Mouse (Mus musculus) heart, embryonic 10.5 days (tissue): ENCODE measurements around the gene Atp5mpl. TPM values are rescaled to one million over a fixed set of nuclear protein-coding genes. Genes with fewer than 3 reads are reported as not detected.
"Not testable (repeated sequence)": the region's sequence is repeated elsewhere in the genome, so short reads cannot be mapped to it uniquely, and the experiment has no call there.

Source experiments
- DNase-seq: peaks from one replicate; pipeline ENCODE4 v3.0.0-alpha.2; 2017; ENCODE audit warnings: low spot score
- H3K27ac ChIP-seq: fragments of 300-500 bp; sonication (generic); 2 replicates; pipeline ENCODE4 v1.5.1; 2016; ENCODE audit warnings: mild to moderate bottlenecking
- H3K27me3 ChIP-seq: fragments of 300-500 bp; sonication (generic); 2 replicates; pipeline ENCODE4 v1.6.1; 2016; ENCODE audit warnings: mild to moderate bottlenecking; ENCODE audit not compliant: poor library complexity, insufficient read depth, severe bottlenecking
- H3K36me3 ChIP-seq: fragments of 300-500 bp; sonication (generic); 2 replicates; pipeline ENCODE4 v1.6.1; 2016; ENCODE audit warnings: mild to moderate bottlenecking, moderate library complexity
- H3K4me1 ChIP-seq: fragments of 300-500 bp; sonication (generic); 2 replicates; pipeline ENCODE4 v1.6.1; 2016; ENCODE audit warnings: mild to moderate bottlenecking
- H3K4me3 ChIP-seq: fragments of 300-500 bp; sonication (generic); 2 replicates; pipeline ENCODE4 v1.5.1; 2016; ENCODE audit warnings: mild to moderate bottlenecking, moderate library complexity
- H3K9me3 ChIP-seq: fragments of 300-500 bp; sonication (generic); 2 replicates; pipeline ENCODE4 v1.6.1; 2016; ENCODE audit warnings: mild to moderate bottlenecking, moderate library complexity
- WGBS: fragments of 180-500 bp; shearing (Covaris S2); methylation state at CpG from one replicate; pipeline ENCODE4 v1.1.7; 2016; 5-methylcytosine and 5-hydroxymethylcytosine counted together
- polyA plus RNA-seq: library from polyadenylated mRNA; unstranded; fragments of >200 nt; fragmentation: Nextera tagmentation; extraction: Ambion mirVana; gene quantifications from 2 replicates; pipeline ENCODE4 v1.2.1, GENCODE M21; 2016

The Atp5mpl gene
- polyA plus RNA-seq, 1 experiment from 2014 or later = 847 TPM

DNA sequence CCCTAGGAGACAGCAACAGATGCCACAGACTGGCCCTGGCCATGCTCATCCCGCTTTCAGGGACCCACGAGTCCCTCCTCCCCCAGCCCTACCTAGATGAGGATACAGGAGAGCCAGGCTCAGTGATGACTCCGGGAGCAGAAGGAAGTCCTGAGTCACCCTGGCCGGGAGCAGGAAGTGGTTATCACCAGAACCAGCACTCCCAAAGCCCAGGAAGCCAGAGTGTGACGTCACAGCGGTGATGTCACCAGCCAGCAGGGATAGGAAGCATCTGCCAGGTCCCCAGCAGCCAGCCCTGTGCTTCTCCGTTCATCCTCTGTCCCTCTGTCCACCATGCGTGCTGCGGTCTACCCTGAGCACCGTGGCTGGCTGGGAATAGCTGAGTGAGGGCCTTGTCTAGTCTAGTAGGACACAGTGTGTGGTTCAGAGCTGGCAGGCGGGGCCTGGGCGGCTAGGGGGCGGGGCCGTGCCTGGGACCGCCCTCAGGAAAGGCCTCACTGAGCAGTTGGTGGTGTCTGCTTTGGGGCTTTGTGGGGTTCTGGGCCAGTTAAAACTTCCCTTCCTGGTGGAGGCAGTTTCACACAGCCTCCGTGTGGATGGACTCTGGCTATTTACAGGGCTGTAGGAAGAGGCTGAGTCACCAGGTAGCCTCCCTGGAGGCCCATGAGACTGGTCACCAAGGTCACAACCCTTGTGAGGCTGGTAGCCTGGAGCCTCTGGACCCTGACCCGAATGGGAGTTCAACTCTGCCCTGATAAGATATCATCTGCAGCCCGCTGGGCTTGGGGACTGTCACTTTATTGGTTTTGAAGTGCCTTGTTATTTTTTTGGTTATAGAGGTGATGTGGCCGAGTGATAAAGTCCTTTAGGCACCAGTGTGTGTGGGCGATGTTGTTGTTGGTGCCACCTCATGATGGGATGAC lies 22.5 kb downstream of the Atp5mpl start:
- not testable (repeated sequence) for H3K9me3 ChIP-seq, H3K36me3 ChIP-seq, H3K27me3 ChIP-seq, DNase-seq
- peak overlapping the region; percentile 37 for H3K4me3 ChIP-seq
- peaks cover 54% of the 10 kb centered on the region for H3K4me1 ChIP-seq
- WGBS = 38% methylated on average over 16 of the region's 20 CpGs
- H3K27ac ChIP-seq = peak overlapping the region; percentile 89

DNA sequence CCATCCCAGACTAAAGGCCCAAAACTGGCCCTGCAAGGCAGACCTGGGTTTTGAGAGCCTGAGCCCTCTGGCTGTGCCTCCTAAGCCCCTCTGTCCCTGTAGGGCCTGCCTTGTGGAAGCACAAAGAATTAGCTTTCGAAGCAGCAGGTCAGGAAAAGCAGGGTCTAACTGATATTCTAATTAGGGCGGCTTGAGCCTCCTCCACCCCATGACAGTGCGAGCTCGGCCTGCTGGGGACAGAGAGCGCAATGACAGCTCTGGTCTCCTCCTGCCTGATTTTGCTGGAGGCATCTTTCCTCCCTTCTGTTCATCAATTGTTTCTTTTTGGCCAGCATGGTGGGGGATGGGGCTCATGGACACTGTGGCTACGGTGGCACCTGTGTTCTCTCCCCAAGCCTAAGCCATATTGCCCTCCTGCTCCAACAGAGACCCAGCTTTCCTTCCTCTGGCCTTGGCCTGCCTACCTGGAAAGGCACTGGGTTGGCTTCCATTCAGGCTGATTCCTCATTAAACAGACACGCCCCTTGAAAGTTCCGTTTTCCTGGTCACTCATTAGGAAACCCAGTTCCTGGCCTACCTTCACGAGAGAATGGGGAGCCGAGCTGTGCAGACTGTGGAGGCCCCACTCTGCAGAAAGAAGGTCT lies 23.2 kb downstream of the Atp5mpl start:
- DNase-seq = no peak

DNA sequence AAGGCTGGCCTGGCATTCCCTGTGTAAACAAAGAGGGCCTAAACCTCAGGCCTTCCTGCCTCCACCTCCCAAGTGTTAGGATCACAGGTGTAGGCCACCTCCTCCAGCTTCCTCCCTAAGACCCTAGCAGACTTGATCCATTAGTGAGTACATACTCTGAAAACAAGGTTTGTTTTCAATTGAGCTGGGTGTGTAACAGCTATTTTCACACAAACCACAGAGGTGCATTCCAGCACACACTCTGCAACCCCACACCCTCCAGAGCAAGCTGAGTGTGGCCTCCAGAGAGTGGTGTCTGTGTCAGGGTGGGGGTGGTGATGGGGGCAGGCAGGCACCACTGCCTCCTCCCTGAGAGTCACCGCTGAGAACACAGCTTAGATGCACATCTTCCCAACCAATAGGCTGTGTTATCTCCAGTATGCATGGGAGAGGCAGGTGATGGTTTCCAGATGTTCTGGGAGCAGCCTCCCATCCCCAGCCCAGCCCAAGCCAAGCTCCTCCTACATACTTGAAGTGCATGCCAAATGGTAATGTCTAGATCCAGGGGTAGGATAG lies 28.1 kb downstream of the Atp5mpl start:
- WGBS = 11% methylated on average over 1 of the region's 1 CpGs
- no peaks in the 10 kb centered on the region for H3K9me3 ChIP-seq
- H3K4me3 ChIP-seq = no peak overlapping the region
- H3K4me1 ChIP-seq = peaks cover 61% of the 10 kb centered on the region
- no peaks in the 10 kb centered on the region for H3K36me3 ChIP-seq
- no peak for DNase-seq
- no peaks in the 10 kb centered on the region for H3K27me3 ChIP-seq
- H3K27ac ChIP-seq = peak overlapping the region; percentile 74

More for the DNA sequence above, 23.2 kb downstream of the Atp5mpl start:
- Histone ChIP-seq H3K27me3 (no peaks in the 10 kb centered on the region), H3K27ac (peak overlapping the region; percentile 84), H3K36me3 (no peaks in the 10 kb centered on the region), H3K4me1 (peaks cover 61% of the 10 kb centered on the region), H3K4me3 (peak overlapping the region; percentile 37), H3K9me3 (no peaks in the 10 kb centered on the region)
- 62% methylated on average over 10 of the region's 10 CpGs for WGBS

DNA sequence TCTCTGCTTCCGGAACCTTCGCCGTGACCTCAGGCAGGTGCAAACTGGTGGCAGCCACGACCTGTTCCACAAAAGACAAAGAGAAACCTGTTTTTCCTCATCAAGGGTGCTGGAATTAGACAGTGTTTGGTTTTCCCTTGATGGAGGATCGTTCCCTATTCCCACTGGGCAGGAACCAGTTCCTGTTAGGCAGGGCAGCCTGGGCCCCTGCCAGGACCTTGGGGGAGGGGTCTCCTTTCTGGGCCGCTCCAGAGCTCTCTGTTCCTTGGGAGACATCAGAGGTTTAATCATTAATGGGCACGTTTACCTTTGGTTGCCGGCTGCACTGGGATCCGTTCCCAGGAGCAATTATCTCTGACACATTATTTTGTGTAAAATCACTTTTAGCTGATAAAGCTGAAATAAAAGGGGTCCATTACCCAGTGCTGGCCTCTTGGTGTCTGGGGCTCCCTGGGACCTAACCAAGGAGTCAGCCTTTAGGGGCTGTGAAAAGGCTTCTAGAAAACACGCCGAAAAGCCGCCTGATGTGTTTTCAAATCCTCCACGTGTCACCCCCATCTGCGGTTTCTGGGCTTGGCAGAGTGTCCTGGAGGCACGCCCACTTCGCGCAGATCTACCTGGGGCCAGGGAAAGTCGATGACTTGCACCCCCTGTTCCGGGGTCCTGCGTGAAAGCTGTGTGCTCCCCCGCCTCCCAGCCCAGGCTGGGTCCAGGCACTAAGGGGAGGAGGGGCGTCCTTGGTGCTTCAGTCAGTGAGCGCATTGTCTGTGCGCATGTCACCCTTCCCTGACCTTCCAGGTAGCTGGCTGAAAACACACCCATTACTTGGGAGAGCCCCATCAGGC lies 29.8 kb downstream of the Atp5mpl start:
- Histone ChIP-seq H3K27ac (peak overlapping the region; percentile 74), H3K36me3 (no peaks in the 10 kb centered on the region), H3K4me3 (no peak overlapping the region), H3K4me1 (peaks cover 64% of the 10 kb centered on the region), H3K9me3 (no peaks in the 10 kb centered on the region), H3K27me3 (no peaks in the 10 kb centered on the region)
- no peak for DNase-seq
- 39% methylated on average over 24 of the region's 24 CpGs for WGBS

DNA sequence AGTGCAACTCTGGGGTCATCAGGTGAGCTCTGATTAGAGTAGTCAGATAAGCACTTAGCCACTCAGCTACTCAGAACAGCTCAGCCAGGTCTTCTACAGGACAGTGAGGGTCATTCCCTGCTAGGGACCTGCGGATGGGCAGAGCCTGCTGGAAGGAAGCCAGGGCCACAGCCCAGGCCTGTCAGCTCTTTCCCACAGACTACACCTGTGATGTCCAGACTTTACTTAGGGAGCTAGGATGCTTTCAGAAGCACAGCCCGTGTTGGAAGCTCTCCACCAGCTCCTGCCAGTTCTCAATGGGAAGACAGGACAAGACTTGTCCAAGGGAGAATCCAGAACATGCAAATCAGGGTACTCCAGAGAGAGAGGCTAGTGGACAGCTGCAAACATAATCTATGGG lies 32.8 kb downstream of the Atp5mpl start:
- Histone ChIP-seq H3K36me3 (no peaks in the 10 kb centered on the region), H3K4me3 (no peak overlapping the region), H3K27me3 (no peaks in the 10 kb centered on the region), H3K4me1 (peaks cover 60% of the 10 kb centered on the region), H3K9me3 (no peaks in the 10 kb centered on the region), H3K27ac (peak overlapping the region; percentile 73)
- no peak for DNase-seq
- 74% methylated on average over 2 of the region's 2 CpGs for WGBS

DNA sequence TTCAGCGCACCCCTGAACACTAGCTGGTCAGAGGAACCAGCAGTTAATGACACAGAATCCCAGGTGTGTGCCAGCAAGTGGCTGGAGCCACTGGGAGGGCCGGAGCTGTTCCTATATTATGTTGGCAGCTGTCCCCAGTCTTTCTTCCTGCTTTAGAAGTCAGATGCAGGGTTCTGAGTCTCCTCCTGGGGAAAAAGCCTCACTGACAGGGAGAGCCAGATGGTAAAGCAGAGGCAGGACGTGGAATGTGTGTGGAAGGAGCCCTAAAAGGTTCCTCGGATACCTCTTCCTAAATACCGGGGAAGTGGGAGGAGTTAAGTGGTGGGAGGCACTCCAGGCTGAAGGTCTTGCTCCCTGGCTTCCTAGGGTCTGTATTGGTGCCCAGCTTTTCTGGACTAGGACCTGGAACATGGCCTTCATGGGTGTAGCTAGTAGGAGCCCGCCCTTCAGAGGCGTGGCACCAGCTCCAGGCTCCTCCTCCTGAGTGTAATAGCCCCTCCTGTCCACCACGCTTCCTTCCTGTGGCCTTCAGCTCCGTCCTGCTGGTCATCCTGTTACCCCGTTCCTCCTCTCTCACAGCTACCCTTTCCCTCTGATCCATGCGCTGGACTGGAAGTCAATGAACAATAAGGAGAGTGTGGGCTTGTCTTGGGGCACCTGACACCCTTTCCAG lies 33.6 kb downstream of the Atp5mpl start:
- no peaks in the 10 kb centered on the region for H3K9me3 ChIP-seq
- no peaks in the 10 kb centered on the region for H3K36me3 ChIP-seq
- peak; percentile 87 for DNase-seq
- H3K27me3 ChIP-seq = no peaks in the 10 kb centered on the region
- H3K27ac ChIP-seq = peak overlapping the region; percentile 73
- 48% methylated on average over 11 of the region's 11 CpGs for WGBS
- peaks cover 58% of the 10 kb centered on the region for H3K4me1 ChIP-seq
- peak overlapping the region; percentile 8; the same call in 1 of the 2 replicates for H3K4me3 ChIP-seq

DNA sequence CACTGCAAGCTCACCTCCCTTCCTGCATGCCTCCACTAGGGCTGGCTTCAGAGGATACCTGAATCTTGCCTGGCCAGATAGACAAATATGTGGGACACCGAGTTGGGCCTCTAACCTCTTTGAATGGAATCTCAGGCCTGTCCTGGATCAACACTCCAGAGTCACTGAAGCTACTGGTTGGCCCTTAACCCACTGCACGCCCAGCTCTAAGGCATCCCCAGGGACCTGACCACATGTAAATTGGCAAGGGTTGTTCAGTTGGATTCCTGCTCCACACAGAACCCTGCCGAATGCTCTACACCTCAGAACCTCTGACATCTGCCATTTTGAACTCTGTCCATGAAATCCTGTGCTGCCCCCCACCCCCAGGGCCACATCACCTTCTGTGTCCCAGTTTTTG lies 34.3 kb downstream of the Atp5mpl start:
- DNase-seq = no peak
- H3K4me1 ChIP-seq = peaks cover 53% of the 10 kb centered on the region
- H3K36me3 ChIP-seq = no peaks in the 10 kb centered on the region
- peak overlapping the region; percentile 73; the same call in 1 of the 2 replicates for H3K27ac ChIP-seq
- no peaks in the 10 kb centered on the region for H3K9me3 ChIP-seq
- no peaks in the 10 kb centered on the region for H3K27me3 ChIP-seq
- no peak overlapping the region for H3K4me3 ChIP-seq
- 48% methylated on average over 3 of the region's 3 CpGs for WGBS

DNA sequence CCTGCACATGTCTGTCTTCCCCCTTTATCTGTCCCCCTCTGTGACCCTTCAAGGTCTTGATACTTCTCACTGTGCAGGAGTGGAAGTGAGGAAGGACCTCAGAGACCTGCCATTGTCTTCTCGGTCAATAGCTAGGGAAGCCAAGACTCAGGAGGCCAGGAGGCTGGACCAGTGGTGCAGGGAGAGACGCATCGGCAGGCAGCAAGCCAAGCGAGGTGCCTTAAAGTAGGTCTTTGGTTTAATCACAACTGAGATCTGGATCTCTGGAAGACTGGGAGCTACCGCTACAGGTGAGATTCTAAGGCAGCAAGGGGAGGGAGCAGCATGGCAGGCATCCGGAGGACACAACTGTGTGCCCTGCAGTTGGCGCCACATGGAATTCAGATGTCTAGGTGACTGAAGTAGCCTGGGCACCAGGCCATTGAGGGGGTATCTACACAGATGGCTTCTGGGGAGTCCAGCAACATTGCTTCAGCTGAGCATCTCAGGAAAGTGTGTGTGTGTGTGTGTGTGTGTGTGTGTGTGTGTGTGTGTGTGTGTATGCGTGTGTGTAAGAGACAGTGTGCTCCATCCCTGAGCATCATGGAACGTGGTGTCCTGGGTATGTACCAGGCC lies 35.3 kb downstream of the Atp5mpl start:
- H3K9me3 ChIP-seq = no peaks in the 10 kb centered on the region
- WGBS = 81% methylated on average over 9 of the region's 9 CpGs
- no peak overlapping the region for H3K27ac ChIP-seq
- H3K4me1 ChIP-seq = peaks cover 51% of the 10 kb centered on the region
- H3K36me3 ChIP-seq = no peaks in the 10 kb centered on the region
- H3K27me3 ChIP-seq = no peaks in the 10 kb centered on the region
- DNase-seq = no peak
- no peak overlapping the region for H3K4me3 ChIP-seq

DNA sequence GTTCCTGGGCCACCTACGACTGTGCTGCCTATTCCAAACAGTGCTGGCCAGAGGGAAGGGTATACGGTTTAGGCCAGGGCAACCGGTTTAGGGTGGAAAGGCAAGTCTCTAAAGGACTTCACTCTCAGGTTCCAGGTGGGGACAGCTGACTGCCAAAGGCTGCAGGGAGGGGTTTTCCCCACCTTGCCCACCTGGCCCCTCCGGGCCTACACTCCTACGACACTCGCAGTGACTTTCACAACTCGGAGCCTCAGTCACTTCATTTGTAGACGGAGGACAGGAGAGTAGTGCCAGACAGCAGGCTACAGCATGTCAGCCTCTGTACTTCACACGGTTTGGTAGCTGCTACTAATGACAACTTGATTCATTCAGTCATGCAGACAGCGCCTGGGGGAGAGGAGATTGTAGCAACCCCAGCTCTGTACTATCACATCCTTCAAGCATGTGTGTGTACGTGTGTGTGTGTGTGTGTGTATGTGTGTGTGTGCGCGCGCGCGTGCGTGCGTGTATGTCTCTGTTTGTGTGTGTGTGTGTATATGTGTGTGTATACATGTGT lies 38.3 kb downstream of the Atp5mpl start:
- 83% methylated on average over 18 of the region's 18 CpGs for WGBS
- no peak overlapping the region for H3K4me3 ChIP-seq
- H3K9me3 ChIP-seq = no peaks in the 10 kb centered on the region
- peak overlapping the region; percentile 33; the same call in 1 of the 2 replicates for H3K27ac ChIP-seq
- no peaks in the 10 kb centered on the region for H3K27me3 ChIP-seq
- no peak for DNase-seq
- peaks cover 43% of the 10 kb centered on the region for H3K4me1 ChIP-seq
- no peaks in the 10 kb centered on the region for H3K36me3 ChIP-seq

DNA sequence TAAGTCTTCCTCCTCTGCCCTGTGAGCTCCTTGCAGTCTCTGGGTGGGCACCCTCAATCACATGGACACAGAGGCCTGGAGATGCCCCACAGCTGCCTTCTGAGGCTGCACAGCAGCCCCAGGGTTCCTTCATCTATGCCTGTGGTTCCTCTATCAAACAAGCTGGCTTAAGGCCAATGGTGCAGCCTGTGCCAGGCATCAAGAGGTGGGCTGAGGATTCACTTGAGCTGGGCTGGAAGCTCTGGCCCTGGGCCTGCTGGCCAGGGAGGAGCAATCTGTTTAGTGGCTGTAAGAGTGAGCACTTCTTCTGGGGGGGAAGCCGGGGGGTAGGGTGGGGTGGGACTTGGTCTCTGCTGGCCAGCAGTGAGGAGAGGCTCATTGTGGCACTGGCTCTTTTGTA lies 39.4 kb downstream of the Atp5mpl start:
- no peak for DNase-seq
- no peaks in the 10 kb centered on the region for H3K27me3 ChIP-seq
- H3K36me3 ChIP-seq = no peaks in the 10 kb centered on the region
- H3K9me3 ChIP-seq = no peaks in the 10 kb centered on the region
- WGBS = 71% methylated on average over 1 of the region's 1 CpGs
- no peak overlapping the region for H3K4me3 ChIP-seq
- H3K27ac ChIP-seq = peak overlapping the region; percentile 37; the same call in 1 of the 2 replicates
- H3K4me1 ChIP-seq = peaks cover 32% of the 10 kb centered on the region

DNA sequence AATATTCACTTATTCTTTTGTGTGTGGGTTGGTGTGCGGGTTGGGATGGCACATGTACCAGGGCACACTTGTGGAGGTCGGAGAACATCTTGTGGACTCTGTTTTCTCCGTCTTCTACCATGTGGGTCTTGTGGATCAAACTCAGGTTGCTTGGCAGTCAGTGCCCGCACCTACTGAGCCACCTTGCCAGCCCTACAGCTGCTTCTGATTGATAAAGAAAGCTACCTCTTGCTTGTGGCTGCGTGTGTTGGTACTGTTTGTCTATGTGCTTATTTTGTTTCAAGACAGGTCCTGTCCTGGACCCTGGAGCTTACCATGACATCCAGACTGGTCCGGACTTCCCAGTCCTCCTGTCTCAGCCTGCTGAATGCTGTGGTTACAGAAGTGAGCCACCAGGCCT lies 43.7 kb downstream of the Atp5mpl start:
- Histone ChIP-seq H3K36me3 (no peaks in the 10 kb centered on the region), H3K9me3 (no peaks in the 10 kb centered on the region), H3K4me3 (no peak overlapping the region), H3K4me1 (peaks cover 26% of the 10 kb centered on the region), H3K27me3 (peaks cover 7% of the 10 kb centered on the region; the same call in 1 of the 2 replicates), H3K27ac (no peak overlapping the region)
- no peak for DNase-seq
- WGBS = 83% methylated on average over 6 of the region's 6 CpGs
